Mouse (Mus musculus) neural tube, embryonic 13.5 days (tissue): ENCODE data around the gene Nus1. TPM values are rescaled to one million over a fixed set of nuclear protein-coding genes. Genes with fewer than 3 reads are reported as not detected.

Experiments
- ATAC-seq: fragments of 200-750 bp; cut with Nextera tagmentation; 2 replicates; pipeline ENCODE4 v1.8.0; 2017; ENCODE audit warnings: low read depth, mild to moderate bottlenecking, moderate TSS enrichment, moderate library complexity
- H3K27ac ChIP-seq: fragments of 300-500 bp; sonication (generic); replicated peaks from 2 replicates; pipeline ENCODE4 v1.5.1; 2015; ENCODE audit warnings: moderate library complexity, mild to moderate bottlenecking, inconsistent platforms
- H3K27me3 ChIP-seq: fragments of 300-500 bp; sonication (generic); 2 replicates; pipeline ENCODE4 v1.6.1; 2015; ENCODE audit warnings: mild to moderate bottlenecking, inconsistent platforms
- H3K36me3 ChIP-seq: fragments of 300-500 bp; sonication (generic); 2 replicates; pipeline ENCODE4 v1.6.1; 2015; ENCODE audit warnings: mild to moderate bottlenecking, inconsistent platforms
- H3K4me1 ChIP-seq: fragments of 300-500 bp; sonication (generic); replicated peaks from 2 replicates; pipeline ENCODE4 v1.6.1; 2015; ENCODE audit warnings: inconsistent platforms
- H3K4me2 ChIP-seq: fragments of 300-500 bp; sonication (generic); 2 replicates; pipeline ENCODE4 v1.6.1; 2015; ENCODE audit warnings: inconsistent platforms, mild to moderate bottlenecking, moderate library complexity
- H3K4me3 ChIP-seq: fragments of 300-500 bp; sonication (generic); 2 replicates; pipeline ENCODE4 v1.5.1; 2015; ENCODE audit warnings: mild to moderate bottlenecking, inconsistent platforms
- H3K9ac ChIP-seq: fragments of 300-500 bp; sonication (generic); 2 replicates; pipeline ENCODE4 v1.6.1; 2015; ENCODE audit warnings: moderate library complexity, mild to moderate bottlenecking, inconsistent platforms
- H3K9me3 ChIP-seq: fragments of 300-500 bp; sonication (generic); 2 replicates; pipeline ENCODE4 v1.6.1; 2016; ENCODE audit warnings: inconsistent platforms
- WGBS: fragments of 180-500 bp; shearing (Covaris S2); methylation state at CpG from one replicate; pipeline ENCODE4 v1.1.7; 2015; 5-methylcytosine and 5-hydroxymethylcytosine counted together
- polyA plus RNA-seq: library from polyadenylated mRNA; unstranded; fragments of >200 nt; fragmentation: Nextera tagmentation; extraction: Ambion mirVana; gene quantifications from 2 replicates; pipeline ENCODE4 v1.2.1, GENCODE M21; 2015

Gene Nus1
- polyA plus RNA-seq, 1 experiment from 2014 or later = 15.6 TPM

GRCm38 (mm10) chr10:52419402-52419801 is 2.1 kb downstream of the Nus1 start:
- Histone ChIP-seq H3K9me3 (no peaks in the 10 kb centered on the region), H3K9ac (peak overlapping the region; percentile 91; the same call in 1 of the 2 replicates), H3K4me1 (peaks cover 43% of the 10 kb centered on the region), H3K27ac (no peak overlapping the region), H3K36me3 (no peaks in the 10 kb centered on the region), H3K4me2 (peak overlapping the region; percentile 82), H3K4me3 (peak overlapping the region; percentile 88), H3K27me3 (no peaks in the 10 kb centered on the region)
- 40% methylated on average over 4 of the region's 4 CpGs for WGBS
- ATAC-seq = no peak

GRCm38 (mm10) chr10:52420526-52420925 is 3.2 kb downstream of the Nus1 start:
- H3K4me2 ChIP-seq = no peak overlapping the region
- no peaks in the 10 kb centered on the region for H3K27me3 ChIP-seq
- no peak overlapping the region for H3K9ac ChIP-seq
- peaks cover 43% of the 10 kb centered on the region for H3K4me1 ChIP-seq
- 95% methylated on average over 1 of the region's 1 CpGs for WGBS
- ATAC-seq = no peak
- H3K36me3 ChIP-seq = no peaks in the 10 kb centered on the region
- no peak overlapping the region for H3K27ac ChIP-seq
- no peak overlapping the region for H3K4me3 ChIP-seq
- no peaks in the 10 kb centered on the region for H3K9me3 ChIP-seq

GRCm38 (mm10) chr10:52421716-52422115 is 4.4 kb downstream of the Nus1 start:
- Histone ChIP-seq H3K27ac (no peak overlapping the region), H3K9ac (no peak overlapping the region), H3K4me2 (no peak overlapping the region), H3K36me3 (no peaks in the 10 kb centered on the region), H3K4me3 (no peak overlapping the region), H3K27me3 (no peaks in the 10 kb centered on the region), H3K9me3 (no peaks in the 10 kb centered on the region), H3K4me1 (peaks cover 45% of the 10 kb centered on the region)
- no peak for ATAC-seq
- WGBS = 90% methylated on average over 6 of the region's 6 CpGs

GRCm38 (mm10) chr10:52423097-52423496 is 5.8 kb downstream of the Nus1 start:
- ATAC-seq = no peak
- no peaks in the 10 kb centered on the region for H3K27me3 ChIP-seq
- H3K4me1 ChIP-seq = peaks cover 45% of the 10 kb centered on the region
- no peaks in the 10 kb centered on the region for H3K36me3 ChIP-seq
- H3K4me2 ChIP-seq = no peak overlapping the region
- no peak overlapping the region for H3K27ac ChIP-seq
- no peak overlapping the region for H3K4me3 ChIP-seq
- no peaks in the 10 kb centered on the region for H3K9me3 ChIP-seq
- H3K9ac ChIP-seq = no peak overlapping the region
- WGBS = 88% methylated on average over 2 of the region's 2 CpGs

GRCm38 (mm10) chr10:52426314-52426980 is 9.1 kb downstream of the Nus1 start:
- peaks cover 16% of the 10 kb centered on the region for H3K36me3 ChIP-seq
- peaks cover 16% of the 10 kb centered on the region; the same call in 1 of the 2 replicates for H3K4me1 ChIP-seq
- no peak overlapping the region for H3K4me2 ChIP-seq
- no peaks in the 10 kb centered on the region for H3K27me3 ChIP-seq
- no peaks in the 10 kb centered on the region for H3K9me3 ChIP-seq
- 89% methylated on average over 7 of the region's 7 CpGs for WGBS
- no peak overlapping the region for H3K4me3 ChIP-seq
- no peak overlapping the region for H3K9ac ChIP-seq
- no peak overlapping the region for H3K27ac ChIP-seq
- no peak for ATAC-seq

- Histone ChIP-seq H3K27me3 (no peaks in the 10 kb centered on the region), H3K36me3 (peaks cover 28% of the 10 kb centered on the region), H3K4me2 (no peak overlapping the region), H3K4me1 (peaks cover 9% of the 10 kb centered on the region; the same call in 1 of the 2 replicates), H3K9me3 (no peaks in the 10 kb centered on the region), H3K9ac (no peak overlapping the region), H3K27ac (no peak overlapping the region), H3K4me3 (no peak overlapping the region)
- WGBS = 41% methylated on average over 2 of the region's 2 CpGs
- ATAC-seq = no peak
These were observed 10.5 kb downstream of the Nus1 start for GRCm38 (mm10) chr10:52427634-52428415.

- Histone ChIP-seq H3K9me3 (no peaks in the 10 kb centered on the region), H3K9ac (no peak overlapping the region), H3K27ac (no peak overlapping the region), H3K27me3 (no peaks in the 10 kb centered on the region), H3K4me2 (no peak overlapping the region), H3K4me1 (peaks cover 9% of the 10 kb centered on the region; the same call in 1 of the 2 replicates), H3K4me3 (no peak overlapping the region), H3K36me3 (peaks cover 55% of the 10 kb centered on the region)
- ATAC-seq = no peak
- 92% methylated on average over 1 of the region's 1 CpGs for WGBS
These were observed 13.6 kb downstream of the Nus1 start for GRCm38 (mm10) chr10:52430953-52431352.

GRCm38 (mm10) chr10:52434836-52435235 is 17.5 kb downstream of the Nus1 start:
- H3K36me3 ChIP-seq = peaks cover 81% of the 10 kb centered on the region
- no peaks in the 10 kb centered on the region for H3K9me3 ChIP-seq
- no peak overlapping the region for H3K4me3 ChIP-seq
- no peaks in the 10 kb centered on the region for H3K27me3 ChIP-seq
- no peak overlapping the region for H3K9ac ChIP-seq
- no peak overlapping the region for H3K27ac ChIP-seq
- H3K4me1 ChIP-seq = no peaks in the 10 kb centered on the region
- no peak overlapping the region for H3K4me2 ChIP-seq
- 93% methylated on average over 8 of the region's 8 CpGs for WGBS
- ATAC-seq = no peak

- Histone ChIP-seq H3K9ac (no peak overlapping the region), H3K4me2 (no peak overlapping the region), H3K27me3 (no peaks in the 10 kb centered on the region), H3K9me3 (no peaks in the 10 kb centered on the region), H3K36me3 (no peaks in the 10 kb centered on the region), H3K27ac (no peak overlapping the region), H3K4me3 (no peak overlapping the region), H3K4me1 (no peaks in the 10 kb centered on the region)
- ATAC-seq = no peak
- WGBS = 66% methylated on average over 2 of the region's 2 CpGs
These were observed 43.3 kb downstream of the Nus1 start for GRCm38 (mm10) chr10:52460614-52461013.

- Histone ChIP-seq H3K27ac (no peak overlapping the region), H3K27me3 (no peaks in the 10 kb centered on the region), H3K9me3 (no peaks in the 10 kb centered on the region), H3K36me3 (no peaks in the 10 kb centered on the region), H3K4me2 (no peak overlapping the region), H3K9ac (no peak overlapping the region), H3K4me1 (no peaks in the 10 kb centered on the region), H3K4me3 (no peak overlapping the region)
- ATAC-seq = no peak
- 73% methylated on average over 7 of the region's 7 CpGs for WGBS
These were observed 46.8 kb downstream of the Nus1 start for GRCm38 (mm10) chr10:52463941-52464739.

GRCm38 (mm10) chr10:52471520-52471919 is 54.2 kb downstream of the Nus1 start:
- Histone ChIP-seq H3K4me2 (no peak overlapping the region), H3K9ac (no peak overlapping the region), H3K36me3 (no peaks in the 10 kb centered on the region), H3K4me3 (no peak overlapping the region), H3K4me1 (no peaks in the 10 kb centered on the region), H3K9me3 (no peaks in the 10 kb centered on the region), H3K27ac (no peak overlapping the region), H3K27me3 (no peaks in the 10 kb centered on the region)
- ATAC-seq = no peak
- 85% methylated on average over 4 of the region's 4 CpGs for WGBS
